Mouse (Mus musculus): ENCODE data around the gene Gm10577.

Gm10577 gene

GRCm38 (mm10) chr4:100995617-100996016, 24.9 kb downstream of the Gm10577 start:
- no peak for DNase-seq (ENCODE audit: low spot score)

GRCm38 (mm10) chr4:100994442-100995255, 25.8 kb downstream of the Gm10577 start:
- DNase-seq (ENCODE audit: low spot score): no peak

GRCm38 (mm10) chr4:100992086-100992485, 28.4 kb downstream of the Gm10577 start:
- DNase-seq (ENCODE audit: low spot score): no peak

- DNase-seq (ENCODE audit: low spot score): peak; percentile 29
These were observed 29.5 kb downstream of the Gm10577 start for GRCm38 (mm10) chr4:100990996-100991395.

- DNase-seq (ENCODE audit: low spot score): peak; percentile 72
These were observed 32.2 kb downstream of the Gm10577 start for GRCm38 (mm10) chr4:100988231-100988799.

GRCm38 (mm10) chr4:100987187-100987586, 33.3 kb downstream of the Gm10577 start:
- DNase-seq (ENCODE audit: low spot score): no peak

- peak; percentile 34 for DNase-seq (ENCODE audit: low spot score)
These were observed 43.0 kb downstream of the Gm10577 start for GRCm38 (mm10) chr4:100977522-100977921.

GRCm38 (mm10) chr4:100974455-100975035, 46.0 kb downstream of the Gm10577 start:
- DNase-seq (ENCODE audit: low spot score): peak; percentile 82

- peak; percentile 64 for DNase-seq (ENCODE audit: low spot score)
These were observed 46.6 kb downstream of the Gm10577 start for GRCm38 (mm10) chr4:100973641-100974454.
